Mouse (Mus musculus): ENCODE data around the gene Gnpnat1. TPM values are rescaled to one million over a fixed set of nuclear protein-coding genes. Genes with fewer than 3 reads are reported as not detected.
"Not testable (repeated sequence)": the region's sequence is repeated elsewhere in the genome, so short reads cannot be mapped to it uniquely, and the experiment has no call there.

The Gnpnat1 gene
- polyA plus RNA-seq (2014; fragmentation: Nextera tagmentation; extraction: Ambion mirVana) = 41.7 and 44.5 TPM in 2 replicates

GRCm38 (mm10) chr14:45404813-45405212 lies at the start of gene Gnpnat1:
Gene Gnpnat1 (minus strand): TSS chr14:45404913.
- H3K36me3 ChIP-seq (ENCODE audit: control insufficient read depth, insufficient read depth, low read length); H3K9ac ChIP-seq (ENCODE audit: low read depth, low read length); DNase-seq (ENCODE audit: low spot score); H3K9me3 ChIP-seq (ENCODE audit: control insufficient read depth, low read length); H3K27ac ChIP-seq (ENCODE audit: low read depth, low read length); H3K4me2 ChIP-seq (replicated peaks; ENCODE audit: low read depth, low read length); H3K4me1 ChIP-seq (replicated peaks; ENCODE audit: control insufficient read depth, insufficient read depth, low read length); H3K27me3 ChIP-seq (ENCODE audit: control insufficient read depth, insufficient read depth, low read length); ATAC-seq (ENCODE audit: low FRiP score); H3K4me3 ChIP-seq (ENCODE audit: low read depth, low read length): not testable (repeated sequence)
- 87% methylated on average over 1 of the region's 3 CpGs for WGBS

DNA sequence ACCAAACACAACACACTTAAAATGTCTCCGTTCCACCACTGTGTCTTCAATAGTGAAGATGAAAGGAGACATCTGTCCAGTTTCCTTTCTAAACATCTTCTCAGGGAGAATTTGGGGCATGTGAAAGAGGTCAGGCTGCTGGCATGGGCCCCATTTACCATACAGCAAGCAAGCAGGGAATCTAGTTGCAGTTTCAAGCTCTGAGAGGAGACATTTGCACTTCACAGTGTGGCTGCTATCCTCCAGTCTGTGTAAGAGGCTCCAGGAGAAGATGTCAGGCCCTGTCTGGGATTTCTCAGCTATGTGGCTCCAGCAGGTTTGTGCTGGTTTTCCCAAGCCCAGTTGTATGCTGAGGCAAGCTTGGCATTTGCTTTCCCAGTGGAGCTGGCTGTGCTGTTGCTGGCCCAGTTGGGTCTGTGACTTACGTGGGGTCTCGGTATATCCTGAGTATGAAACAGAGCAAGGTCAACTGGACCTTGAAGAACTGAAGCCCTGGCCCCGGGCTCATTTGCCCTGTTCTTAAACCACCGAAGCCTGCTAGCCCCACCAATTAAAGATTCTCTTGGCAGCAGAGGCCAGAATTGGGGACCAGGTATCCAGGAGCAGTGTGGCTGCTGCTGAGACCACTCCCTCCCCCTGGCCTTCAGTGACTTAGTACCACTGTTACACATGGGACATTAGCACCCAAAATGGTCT lies 49.0 kb upstream of the Gnpnat1 start:
- Histone ChIP-seq H3K36me3 (ENCODE audit: control insufficient read depth, insufficient read depth, low read length) (no peaks in the 10 kb centered on the region), H3K27ac (ENCODE audit: low read depth, low read length) (no peak overlapping the region), H3K4me3 (ENCODE audit: low read depth, low read length) (no peak overlapping the region), H3K27me3 (ENCODE audit: control insufficient read depth, insufficient read depth, low read length) (no peaks in the 10 kb centered on the region), H3K9me3 (ENCODE audit: control insufficient read depth, low read length) (no peaks in the 10 kb centered on the region), H3K4me2 (replicated peaks; ENCODE audit: low read depth, low read length) (no peak overlapping the region), H3K4me1 (replicated peaks; ENCODE audit: control insufficient read depth, insufficient read depth, low read length) (no peaks in the 10 kb centered on the region; the same call in 1 of the 2 replicates), H3K9ac (ENCODE audit: low read depth, low read length) (no peak overlapping the region)
- no peak for ATAC-seq (ENCODE audit: low FRiP score)
- WGBS = 78% methylated on average over 5 of the region's 5 CpGs
- DNase-seq (ENCODE audit: low spot score) = no peak

- no peak overlapping the region for H3K27ac ChIP-seq (ENCODE audit: low read depth, low read length)
- no peak overlapping the region for H3K9ac ChIP-seq (ENCODE audit: low read depth, low read length)
- H3K4me1 ChIP-seq (replicated peaks; ENCODE audit: control insufficient read depth, insufficient read depth, low read length) = no peaks in the 10 kb centered on the region; the same call in 1 of the 2 replicates
- H3K4me3 ChIP-seq (ENCODE audit: low read depth, low read length) = no peak overlapping the region
- no peak overlapping the region for H3K4me2 ChIP-seq (replicated peaks; ENCODE audit: low read depth, low read length)
- DNase-seq (ENCODE audit: low spot score) (no peak), ATAC-seq (ENCODE audit: low FRiP score) (0 out of 2 replicates have a peak, but pooled peaks have one; percentile 37)
- H3K36me3 ChIP-seq (ENCODE audit: control insufficient read depth, insufficient read depth, low read length) = no peaks in the 10 kb centered on the region
- H3K9me3 ChIP-seq (ENCODE audit: control insufficient read depth, low read length) = no peaks in the 10 kb centered on the region
- no peaks in the 10 kb centered on the region for H3K27me3 ChIP-seq (ENCODE audit: control insufficient read depth, insufficient read depth, low read length)
- WGBS = 35% methylated on average over 11 of the region's 11 CpGs
Measured at GRCm38 (mm10) chr14:45452861-45453512, 48.3 kb upstream of the Gnpnat1 start.

- H3K4me2 ChIP-seq (replicated peaks; ENCODE audit: low read depth, low read length) = no peak overlapping the region
- H3K27ac ChIP-seq (ENCODE audit: low read depth, low read length) = no peak overlapping the region
- H3K4me1 ChIP-seq (replicated peaks; ENCODE audit: control insufficient read depth, insufficient read depth, low read length) = no peaks in the 10 kb centered on the region; the same call in 1 of the 2 replicates
- no peaks in the 10 kb centered on the region for H3K9me3 ChIP-seq (ENCODE audit: control insufficient read depth, low read length)
- no peak overlapping the region for H3K9ac ChIP-seq (ENCODE audit: low read depth, low read length)
- H3K27me3 ChIP-seq (ENCODE audit: control insufficient read depth, insufficient read depth, low read length) = no peaks in the 10 kb centered on the region
- ATAC-seq (ENCODE audit: low FRiP score) = no peak
- no peaks in the 10 kb centered on the region for H3K36me3 ChIP-seq (ENCODE audit: control insufficient read depth, insufficient read depth, low read length)
- 41% methylated on average over 4 of the region's 4 CpGs for WGBS
- H3K4me3 ChIP-seq (ENCODE audit: low read depth, low read length) = no peak overlapping the region
- DNase-seq (ENCODE audit: low spot score) = no peak
Measured at GRCm38 (mm10) chr14:45452148-45452547, 47.4 kb upstream of the Gnpnat1 start.

DNA sequence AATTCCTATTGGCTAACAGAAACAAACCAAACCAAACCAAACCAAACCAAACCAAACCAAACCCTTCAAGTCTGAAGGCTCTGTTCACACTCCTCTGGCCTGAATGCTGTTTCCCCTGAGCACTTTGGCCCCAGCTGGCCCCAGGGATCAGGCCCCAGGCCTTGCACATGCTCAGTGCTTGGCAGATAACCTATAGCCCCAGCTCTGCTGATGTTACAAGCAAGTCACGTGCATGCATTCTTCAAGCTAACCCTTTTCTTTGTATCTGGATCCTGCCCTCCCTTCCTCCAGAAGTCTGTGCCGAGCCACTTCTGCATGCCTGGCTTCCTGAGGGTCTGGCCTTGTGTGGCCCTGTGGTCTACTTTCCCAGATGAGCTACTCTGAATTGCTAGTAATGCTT lies 46.4 kb upstream of the Gnpnat1 start:
- H3K9me3 ChIP-seq (ENCODE audit: control insufficient read depth, low read length) = no peaks in the 10 kb centered on the region
- no peak for DNase-seq (ENCODE audit: low spot score)
- H3K36me3 ChIP-seq (ENCODE audit: control insufficient read depth, insufficient read depth, low read length) = no peaks in the 10 kb centered on the region
- WGBS = 12% methylated on average over 2 of the region's 2 CpGs
- no peak overlapping the region for H3K4me3 ChIP-seq (ENCODE audit: low read depth, low read length)
- H3K9ac ChIP-seq (ENCODE audit: low read depth, low read length) = no peak overlapping the region
- H3K27me3 ChIP-seq (ENCODE audit: control insufficient read depth, insufficient read depth, low read length) = no peaks in the 10 kb centered on the region
- H3K4me2 ChIP-seq (replicated peaks; ENCODE audit: low read depth, low read length) = no peak overlapping the region
- no peak overlapping the region for H3K27ac ChIP-seq (ENCODE audit: low read depth, low read length)
- no peaks in the 10 kb centered on the region for H3K4me1 ChIP-seq (replicated peaks; ENCODE audit: control insufficient read depth, insufficient read depth, low read length)
- ATAC-seq (ENCODE audit: low FRiP score) = peak; percentile 69

- Histone ChIP-seq H3K9ac (ENCODE audit: low read depth, low read length) (no peak overlapping the region), H3K27ac (ENCODE audit: low read depth, low read length) (no peak overlapping the region), H3K9me3 (ENCODE audit: control insufficient read depth, low read length) (no peaks in the 10 kb centered on the region), H3K36me3 (ENCODE audit: control insufficient read depth, insufficient read depth, low read length) (no peaks in the 10 kb centered on the region), H3K4me3 (ENCODE audit: low read depth, low read length) (no peak overlapping the region), H3K27me3 (ENCODE audit: control insufficient read depth, insufficient read depth, low read length) (no peaks in the 10 kb centered on the region), H3K4me2 (replicated peaks; ENCODE audit: low read depth, low read length) (no peak overlapping the region), H3K4me1 (replicated peaks; ENCODE audit: control insufficient read depth, insufficient read depth, low read length) (no peaks in the 10 kb centered on the region)
- WGBS = 51% methylated on average over 3 of the region's 3 CpGs
- ATAC-seq (ENCODE audit: low FRiP score) = 0 out of 2 replicates have a peak, but pooled peaks have one; percentile 41
- DNase-seq (ENCODE audit: low spot score) = no peak
Measured at GRCm38 (mm10) chr14:45446777-45447176, 42.1 kb upstream of the Gnpnat1 start.

GRCm38 (mm10) chr14:45445445-45445844 lies 40.7 kb upstream of the Gnpnat1 start:
- Histone ChIP-seq H3K4me2 (replicated peaks; ENCODE audit: low read depth, low read length) (no peak overlapping the region), H3K27ac (ENCODE audit: low read depth, low read length) (no peak overlapping the region), H3K9ac (ENCODE audit: low read depth, low read length) (no peak overlapping the region), H3K27me3 (ENCODE audit: control insufficient read depth, insufficient read depth, low read length) (no peaks in the 10 kb centered on the region), H3K9me3 (ENCODE audit: control insufficient read depth, low read length) (no peaks in the 10 kb centered on the region), H3K4me1 (replicated peaks; ENCODE audit: control insufficient read depth, insufficient read depth, low read length) (no peaks in the 10 kb centered on the region), H3K36me3 (ENCODE audit: control insufficient read depth, insufficient read depth, low read length) (no peaks in the 10 kb centered on the region), H3K4me3 (ENCODE audit: low read depth, low read length) (no peak overlapping the region)
- no peak for ATAC-seq (ENCODE audit: low FRiP score)
- WGBS = 55% methylated on average over 12 of the region's 12 CpGs
- DNase-seq (ENCODE audit: low spot score) = no peak

DNA sequence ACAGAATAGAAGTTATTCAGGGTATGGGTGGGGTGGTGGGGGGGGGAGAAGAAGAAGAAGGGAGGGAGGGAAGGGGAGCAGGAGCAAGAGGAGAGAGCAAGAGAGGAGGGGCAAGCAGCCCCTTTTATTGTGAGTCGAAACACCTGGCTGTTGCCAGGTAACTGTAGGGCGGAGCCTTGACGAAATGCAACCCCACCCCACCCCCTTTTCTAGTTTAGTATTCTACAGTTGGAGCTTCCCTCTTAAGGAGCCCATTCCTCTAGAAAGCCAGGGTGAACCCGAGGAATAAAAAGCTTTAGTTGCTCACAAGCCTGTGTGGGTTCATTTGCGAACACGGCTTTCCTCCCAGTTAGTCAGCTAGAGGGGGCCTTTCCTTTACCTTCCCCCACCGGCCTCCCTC lies 40.2 kb upstream of the Gnpnat1 start:
- H3K27ac ChIP-seq (ENCODE audit: low read depth, low read length) = no peak overlapping the region
- H3K4me3 ChIP-seq (ENCODE audit: low read depth, low read length) = no peak overlapping the region
- WGBS = 51% methylated on average over 7 of the region's 7 CpGs
- no peak overlapping the region for H3K9ac ChIP-seq (ENCODE audit: low read depth, low read length)
- H3K9me3 ChIP-seq (ENCODE audit: control insufficient read depth, low read length) = no peaks in the 10 kb centered on the region
- H3K36me3 ChIP-seq (ENCODE audit: control insufficient read depth, insufficient read depth, low read length) = no peaks in the 10 kb centered on the region
- H3K27me3 ChIP-seq (ENCODE audit: control insufficient read depth, insufficient read depth, low read length) = no peaks in the 10 kb centered on the region
- ATAC-seq (ENCODE audit: low FRiP score) (no peak), DNase-seq (ENCODE audit: low spot score) (no peak)
- no peak overlapping the region for H3K4me2 ChIP-seq (replicated peaks; ENCODE audit: low read depth, low read length)
- no peaks in the 10 kb centered on the region for H3K4me1 ChIP-seq (replicated peaks; ENCODE audit: control insufficient read depth, insufficient read depth, low read length)

Measured in hindbrain, embryonic 11.5 days (tissue).